Mouse (Mus musculus): ENCODE measurements around the gene Gm10518.

DNA sequence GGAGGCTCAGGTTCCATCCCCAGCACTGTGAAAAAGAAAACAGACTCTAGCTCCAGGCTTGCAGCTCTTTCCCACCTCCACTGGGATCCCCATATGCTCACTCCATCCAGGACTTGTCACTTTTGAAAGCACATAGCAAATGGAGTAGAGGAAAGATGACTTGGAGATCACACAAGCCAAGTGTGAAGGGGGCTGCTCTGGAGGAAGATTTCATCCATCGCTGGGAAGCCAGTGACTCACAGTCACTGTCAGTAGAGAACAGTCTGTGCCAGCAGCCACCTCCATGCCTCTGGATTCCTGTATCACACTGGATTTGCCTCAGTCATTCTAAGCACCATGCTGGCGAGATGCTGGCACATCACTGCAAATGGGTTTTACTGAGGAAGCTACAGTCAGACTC, 11.4 kb downstream of the Gm10518 start:
- TF ChIP-seq GATA1 (IDR thresholded peaks at IDR 0.05; ENCODE audit: low read length) = no peak
- no peak for TF ChIP-seq TAL1 (IDR thresholded peaks at IDR 0.05; ENCODE audit: low read length)

Measured in erythroblast, embryonic 14.5 days (primary cell).